ENCODE assay signal across 8 mouse cellular contexts in the genomic region with DNA sequence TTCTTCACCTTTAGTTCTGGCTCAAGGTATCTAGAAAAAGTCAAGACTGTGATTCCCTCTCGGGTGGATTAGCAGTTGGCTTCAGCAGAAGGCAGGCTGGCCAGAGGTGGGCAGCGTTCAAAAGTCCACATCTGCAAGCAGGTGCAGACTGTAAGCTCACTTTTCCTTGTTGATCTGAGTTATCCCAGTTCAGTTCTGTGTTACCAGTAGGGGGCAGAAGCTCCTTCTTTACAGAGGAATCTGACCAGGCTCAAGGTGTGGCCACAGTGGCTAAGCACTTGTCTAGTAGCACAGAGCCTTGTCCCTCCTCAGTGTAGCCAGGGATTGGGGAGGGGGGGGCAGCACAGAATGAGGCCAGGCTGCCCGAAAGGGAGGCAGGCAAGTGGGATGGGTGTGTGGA. TPM values are rescaled to one million over a fixed set of nuclear protein-coding genes. Genes with fewer than 3 reads are reported as not detected.
DNase-seq lines count a peak whose midpoint lies in the region; ATAC-seq and TF ChIP-seq lines count a peak whose summit lies in the region.

No protein-coding gene starts in this region.

- DNase-seq in R1 (ENCODE audit: low read depth, low spot score) = peak; percentile 88
- DNase-seq in cerebellum, postnatal 14 days = peak; percentile 82 to 84
- peak; percentile 75 for DNase-seq in hindbrain, postnatal 0 days (ENCODE audit: low spot score)
- peak; percentile 59 for DNase-seq in left cerebral cortex, postnatal 4 days
- peak; percentile 75 for DNase-seq in retina, postnatal 1 day
- DNase-seq in urinary bladder, postnatal 10 days (ENCODE audit: low spot score) = no peak

- peaks cover 96% of the 10 kb centered on the region for H3K36me3 ChIP-seq in midbrain, embryonic 13.5 days
- peaks cover 30% of the 10 kb centered on the region for H3K36me3 ChIP-seq in midbrain, embryonic 16.5 days (ENCODE audit: control insufficient read depth, insufficient read depth, low read length)
- peaks cover 65% of the 10 kb centered on the region for H3K36me3 ChIP-seq in hindbrain, postnatal 0 days (ENCODE audit: insufficient read depth, low read length)

- H3K27me3 ChIP-seq in midbrain, embryonic 13.5 days = no peaks in the 10 kb centered on the region
- no peaks in the 10 kb centered on the region for H3K27me3 ChIP-seq in midbrain, embryonic 16.5 days (ENCODE audit: control insufficient read depth, insufficient read depth, low read depth, low read length)
- H3K27me3 ChIP-seq in hindbrain, postnatal 0 days (ENCODE audit: insufficient read depth, low read length) = no peaks in the 10 kb centered on the region

- TF ChIP-seq CTCF in hindbrain, postnatal 0 days (IDR thresholded peaks at IDR 0.05; ENCODE audit: low read depth) = peak; percentile 74

- WGBS in midbrain, embryonic 13.5 days = 79% methylated on average over 3 of the region's 3 CpGs
- 72% methylated on average over 3 of the region's 3 CpGs for WGBS in midbrain, embryonic 16.5 days
- 69% methylated on average over 3 of the region's 3 CpGs for WGBS in hindbrain, postnatal 0 days

- no peak overlapping the region for H3K4me2 ChIP-seq in midbrain, embryonic 13.5 days (replicated peaks)
- H3K4me2 ChIP-seq in midbrain, embryonic 16.5 days (ENCODE audit: low read length) = no peak overlapping the region
- no peak overlapping the region for H3K4me2 ChIP-seq in hindbrain, postnatal 0 days (ENCODE audit: low read depth, low read length)

- no peak overlapping the region for H3K4me3 ChIP-seq in midbrain, embryonic 13.5 days (replicated peaks)
- no peak overlapping the region for H3K4me3 ChIP-seq in midbrain, embryonic 16.5 days (ENCODE audit: low read depth, low read length)
- no peak overlapping the region for H3K4me3 ChIP-seq in hindbrain, postnatal 0 days (ENCODE audit: low read length)

- H3K9ac ChIP-seq in midbrain, embryonic 13.5 days (replicated peaks) = no peak overlapping the region
- H3K9ac ChIP-seq in midbrain, embryonic 16.5 days (ENCODE audit: low read depth, low read length) = no peak overlapping the region
- no peak overlapping the region for H3K9ac ChIP-seq in hindbrain, postnatal 0 days (replicated peaks; ENCODE audit: low read length)

- ATAC-seq in midbrain, embryonic 13.5 days = peak; percentile 21; the same call in 1 of the 2 replicates
- ATAC-seq in midbrain, embryonic 16.5 days = no peak
- ATAC-seq in hindbrain, postnatal 0 days = 0 out of 2 replicates have a peak, but pooled peaks have one; percentile 24

- intact Hi-C loops in left cerebral cortex, postnatal 4 days (cut with DNase I) = no loop called here

- no peaks in the 10 kb centered on the region for H3K9me3 ChIP-seq in midbrain, embryonic 13.5 days
- no peaks in the 10 kb centered on the region for H3K9me3 ChIP-seq in midbrain, embryonic 16.5 days (replicated peaks; ENCODE audit: control insufficient read depth, low read length, poor library complexity, severe bottlenecking)
- H3K9me3 ChIP-seq in hindbrain, postnatal 0 days (ENCODE audit: low read length) = no peaks in the 10 kb centered on the region

- no peaks in the 10 kb centered on the region for H3K4me1 ChIP-seq in midbrain, embryonic 13.5 days (replicated peaks)
- H3K4me1 ChIP-seq in midbrain, embryonic 16.5 days (ENCODE audit: control insufficient read depth, insufficient read depth, low read length) = no peaks in the 10 kb centered on the region
- H3K4me1 ChIP-seq in hindbrain, postnatal 0 days (ENCODE audit: insufficient read depth, low read length) = no peaks in the 10 kb centered on the region

- no peak overlapping the region for H3K27ac ChIP-seq in midbrain, embryonic 13.5 days
- no peak overlapping the region for H3K27ac ChIP-seq in midbrain, embryonic 16.5 days (ENCODE audit: low read length)
- H3K27ac ChIP-seq in hindbrain, postnatal 0 days = no peak overlapping the region

RNA-seq across cellular contexts. Expression of a gene that starts 22.4 kb away (rescaled TPM):
- 5.3 and 6.0 TPM in 2 replicates for polyA plus RNA-seq in midbrain, embryonic 13.5 days (2015; fragmentation: Nextera tagmentation; extraction: Ambion mirVana)
- 6.1 and 6.7 TPM in 2 replicates for polyA plus RNA-seq in midbrain, embryonic 16.5 days (2015; fragmentation: Nextera tagmentation; extraction: Ambion mirVana)
- total RNA-seq in hindbrain, postnatal 0 days (2014; rRNA removed) = 24.7 and 31.0 TPM in 2 replicates
- 6.5 and 6.6 TPM in 2 replicates for polyA plus RNA-seq in hindbrain, postnatal 0 days (2015; fragmentation: Nextera tagmentation; extraction: Ambion mirVana)
- total RNA-seq in left cerebral cortex, postnatal 4 days (2021) = 10 to 100 TPM; 13.3 to 13.4 TPM

RNA-seq across cellular contexts. Expression of a gene that starts 33.7 kb away (rescaled TPM):
- 52.3 and 56.8 TPM in 2 replicates for polyA plus RNA-seq in midbrain, embryonic 13.5 days (2015; fragmentation: Nextera tagmentation; extraction: Ambion mirVana)
- 43.4 and 51.3 TPM in 2 replicates for polyA plus RNA-seq in midbrain, embryonic 16.5 days (2015; fragmentation: Nextera tagmentation; extraction: Ambion mirVana)
- total RNA-seq in hindbrain, postnatal 0 days (2014; rRNA removed) = 48.9 and 52.5 TPM in 2 replicates
- 28.0 and 28.3 TPM in 2 replicates for polyA plus RNA-seq in hindbrain, postnatal 0 days (2015; fragmentation: Nextera tagmentation; extraction: Ambion mirVana)
- 10 to 100 TPM; 19.4 to 19.9 TPM for total RNA-seq in left cerebral cortex, postnatal 4 days (2021)
